Mouse (Mus musculus) E14TG2a.4 (cell line): ENCODE data around the gene Zdhhc18.

ENCODE experiments used
- CTCF ChIP-seq: conservative IDR thresholded peaks from 2 replicates; pipeline ENCODE4 v1.5.1; 2014; ENCODE audit warnings: low read length
- POU5F1 ChIP-seq: IDR thresholded peaks from 2 replicates; pipeline ENCODE4 v1.6.1; 2014; ENCODE audit warnings: low read length, borderline replicate concordance

DNA sequence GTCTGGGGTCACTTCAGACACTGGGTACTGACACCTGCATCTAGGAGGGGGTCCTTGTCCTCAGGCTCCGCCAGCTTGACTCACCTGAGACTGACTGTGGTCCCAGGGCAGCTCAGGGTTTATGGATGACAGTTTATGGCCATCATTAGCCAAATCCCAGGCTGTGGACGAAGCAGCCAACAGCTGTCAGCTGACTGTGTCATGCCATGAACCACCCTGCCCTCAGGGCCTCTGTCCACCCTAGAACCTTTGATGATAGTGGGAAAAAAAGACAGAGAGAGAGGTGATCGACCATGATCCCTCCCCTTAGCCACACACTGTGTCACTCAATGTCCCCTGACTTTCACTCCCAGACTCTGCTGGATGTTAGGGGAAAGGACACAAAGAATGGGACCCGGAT is 88.3 kb downstream of the Zdhhc18 start:
- TF ChIP-seq CTCF: no peak
- TF ChIP-seq POU5F1: no peak
